Mouse (Mus musculus): ENCODE results near the gene Sptbn1.

The Sptbn1 gene

GRCm38 (mm10) chr11:30177145-30177840, 90.7 kb downstream of the Sptbn1 start:
- in situ Hi-C loops (cut with MboI, MseI), result loop anchor here (25.0 kb wide), 3 partner anchors 640 to 1835 kb away; partner anchors contain the start of genes Clhc1 (in 1 of the 2), Mtif2 (in 1 of the 2), Nsg2 (in 1 of the 2) and Rps27a (in 1 of the 2)

- in situ Hi-C loops (cut with MboI, MseI), result loop anchor here (25.0 kb wide), 3 partner anchors 639 to 1836 kb away; partner anchors contain the start of genes Clhc1 (in 1 of the 2), Mtif2 (in 1 of the 2), Nsg2 (in 1 of the 2) and Rps27a (in 1 of the 2)
Observed at GRCm38 (mm10) chr11:30176111-30176510, 91.9 kb downstream of the Sptbn1 start.

- in situ Hi-C loops (cut with MboI, MseI), result loop anchor here (25.0 kb wide), 3 partner anchors 638 to 1837 kb away; partner anchors contain the start of genes Clhc1 (in 1 of the 2), Mtif2 (in 1 of the 2), Nsg2 (in 1 of the 2) and Rps27a (in 1 of the 2)
Observed at GRCm38 (mm10) chr11:30175623-30176022, 92.4 kb downstream of the Sptbn1 start.

GRCm38 (mm10) chr11:30171586-30172178, 96.3 kb downstream of the Sptbn1 start:
- in situ Hi-C loops (cut with MboI, MseI), result no loop called here

GRCm38 (mm10) chr11:30171184-30171583, 96.8 kb downstream of the Sptbn1 start:
- in situ Hi-C loops (cut with MboI, MseI), result no loop called here

- in situ Hi-C loops (cut with MboI, MseI), result no loop called here
Observed at GRCm38 (mm10) chr11:30166551-30166922, 101.4 kb downstream of the Sptbn1 start.

GRCm38 (mm10) chr11:30165861-30166550, 102.0 kb downstream of the Sptbn1 start:
- in situ Hi-C loops (cut with MboI, MseI), result no loop called here

- in situ Hi-C loops (cut with MboI, MseI), result no loop called here
Observed at GRCm38 (mm10) chr11:30164515-30165214, 103.3 kb downstream of the Sptbn1 start.

GRCm38 (mm10) chr11:30163870-30164269, 104.1 kb downstream of the Sptbn1 start:
- in situ Hi-C loops (cut with MboI, MseI), result no loop called here

GRCm38 (mm10) chr11:30163081-30163480, 104.9 kb downstream of the Sptbn1 start:
- in situ Hi-C loops (cut with MboI, MseI), result no loop called here

- in situ Hi-C loops (cut with MboI, MseI), result no loop called here
Observed at GRCm38 (mm10) chr11:30161744-30162143, 106.2 kb downstream of the Sptbn1 start.

GRCm38 (mm10) chr11:30161173-30161650, 106.8 kb downstream of the Sptbn1 start:
- in situ Hi-C loops (cut with MboI, MseI), result no loop called here

GRCm38 (mm10) chr11:30160625-30161172, 107.3 kb downstream of the Sptbn1 start:
- in situ Hi-C loops (cut with MboI, MseI), result no loop called here

GRCm38 (mm10) chr11:30159545-30160255, 108.3 kb downstream of the Sptbn1 start:
- in situ Hi-C loops (cut with MboI, MseI), result no loop called here

- in situ Hi-C loops (cut with MboI, MseI), result no loop called here
Observed at GRCm38 (mm10) chr11:30158028-30158700, 109.8 kb downstream of the Sptbn1 start.

- in situ Hi-C loops (cut with MboI, MseI), result no loop called here
Observed at GRCm38 (mm10) chr11:30155887-30156286, 112.1 kb downstream of the Sptbn1 start.

GRCm38 (mm10) chr11:30154980-30155379, 113.0 kb downstream of the Sptbn1 start:
- in situ Hi-C loops (cut with MboI, MseI), result no loop called here

- in situ Hi-C loops (cut with MboI, MseI), result loop anchor here in 1 of 2 experiments (5.0 kb wide), 1 partner anchor 73 kb away; no protein-coding TSS in a partner anchor
Observed at GRCm38 (mm10) chr11:30148888-30149287, 119.1 kb downstream of the Sptbn1 start.

GRCm38 (mm10) chr11:30148378-30148777, 119.6 kb downstream of the Sptbn1 start:
- in situ Hi-C loops (cut with MboI, MseI), result loop anchor here in 1 of 2 experiments (5.0 kb wide), 1 partner anchor 74 kb away; no protein-coding TSS in a partner anchor

GRCm38 (mm10) chr11:30147882-30148281, 120.1 kb downstream of the Sptbn1 start:
- in situ Hi-C loops (cut with MboI, MseI), result loop anchor here in 1 of 2 experiments (5.0 kb wide), 1 partner anchor 74 kb away; no protein-coding TSS in a partner anchor

All from T-helper 17 cell (primary cell).